Mouse (Mus musculus): Measurements from ENCODE around the gene Sstr4.

DNA sequence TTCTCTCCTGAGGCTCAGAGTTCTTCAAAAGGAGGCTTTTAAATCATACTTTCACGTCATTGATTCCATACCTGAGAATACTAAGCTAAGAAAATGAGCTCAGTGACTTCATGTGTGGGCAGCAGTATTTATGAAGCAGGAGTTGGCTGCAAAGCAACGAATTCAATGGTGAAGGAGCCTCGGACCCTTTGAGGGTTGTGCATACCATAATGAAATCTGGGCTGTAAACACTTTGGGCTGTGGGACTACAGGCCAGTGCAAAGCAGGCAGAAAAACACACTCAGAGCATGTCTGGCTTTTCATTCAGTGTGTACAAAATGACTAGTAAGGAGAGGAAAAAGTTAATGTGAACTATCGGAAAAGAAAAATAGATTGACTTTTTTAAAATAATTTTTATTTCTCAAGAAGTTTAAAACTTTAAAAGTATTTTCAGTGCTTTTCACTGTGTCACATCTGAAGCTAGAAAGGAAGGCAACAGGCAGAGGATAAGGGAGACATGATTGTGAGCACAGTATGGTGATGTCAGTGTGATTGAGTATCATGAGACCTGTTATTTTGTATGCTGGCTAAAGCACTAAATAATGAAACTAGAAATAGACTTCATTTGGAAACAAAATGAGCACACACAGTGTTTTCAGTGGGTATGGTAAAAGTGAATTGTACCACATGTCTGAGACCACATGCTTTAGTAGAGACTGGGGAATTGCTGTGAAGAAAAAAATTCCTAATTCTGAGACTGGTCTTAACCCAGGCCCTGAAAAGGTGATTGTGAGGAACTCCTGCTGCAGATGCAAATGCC, 45.4 kb upstream of the Sstr4 start:
- no peak for TF ChIP-seq ZC3H11A (IDR thresholded peaks at IDR 0.05; ENCODE audit: borderline replicate concordance, low read depth, low read length)
- TF ChIP-seq ZNF384 (IDR thresholded peaks at IDR 0.05; ENCODE audit: low read depth, low read length), result no peak
- no peak for TF ChIP-seq MAFK (IDR thresholded peaks at IDR 0.05; ENCODE audit: insufficient read depth, low read depth, low read length)
- TF ChIP-seq CHD2 (IDR thresholded peaks at IDR 0.05; ENCODE audit: low read depth, low read length), result no peak
- TF ChIP-seq HCFC1 (IDR thresholded peaks at IDR 0.05; ENCODE audit: borderline replicate concordance, insufficient read depth, low read length), result no peak
